Mouse (Mus musculus) forebrain, embryonic 15.5 days (tissue): ENCODE data around the gene Tab1. TPM values are rescaled to one million over a fixed set of nuclear protein-coding genes. Genes with fewer than 3 reads are reported as not detected.

Experiments used
- ATAC-seq: fragments of 200-750 bp; cut with Nextera tagmentation; replicated peaks from 2 replicates; pipeline ENCODE4 v1.8.0; 2017; ENCODE audit warnings: mild to moderate bottlenecking, moderate TSS enrichment, moderate library complexity
- H3K27ac ChIP-seq: fragments of 300-500 bp; sonication (generic); replicated peaks from 2 replicates; pipeline ENCODE4 v1.5.1; 2015; ENCODE audit warnings: mild to moderate bottlenecking, inconsistent platforms
- H3K27me3 ChIP-seq: fragments of 300-500 bp; sonication (generic); 2 replicates; pipeline ENCODE4 v1.6.1; 2015; ENCODE audit warnings: inconsistent platforms
- H3K36me3 ChIP-seq: fragments of 300-500 bp; sonication (generic); 2 replicates; pipeline ENCODE4 v1.6.1; 2015; ENCODE audit warnings: mild to moderate bottlenecking, inconsistent platforms
- H3K4me1 ChIP-seq: fragments of 300-500 bp; sonication (generic); 2 replicates; pipeline ENCODE4 v1.6.1; 2015; ENCODE audit warnings: inconsistent platforms
- H3K4me2 ChIP-seq: fragments of 300-500 bp; sonication (generic); replicated peaks from 2 replicates; pipeline ENCODE4 v1.6.1; 2015; ENCODE audit warnings: mild to moderate bottlenecking, inconsistent platforms
- H3K4me3 ChIP-seq: fragments of 300-500 bp; sonication (generic); 2 replicates; pipeline ENCODE4 v1.5.1; 2015; ENCODE audit warnings: mild to moderate bottlenecking, inconsistent platforms
- H3K9ac ChIP-seq: fragments of 300-500 bp; sonication (generic); replicated peaks from 2 replicates; pipeline ENCODE4 v1.6.1; 2015; ENCODE audit warnings: mild to moderate bottlenecking, inconsistent platforms
- H3K9me3 ChIP-seq: fragments of 300-500 bp; sonication (generic); 2 replicates; pipeline ENCODE4 v1.6.1; 2016; ENCODE audit warnings: inconsistent platforms
- WGBS: fragments of 180-500 bp; shearing (Covaris S2); methylation state at CpG from one replicate; pipeline ENCODE4 v1.1.7; 2015; ENCODE audit warnings: mixed read lengths; 5-methylcytosine and 5-hydroxymethylcytosine counted together
- polyA plus RNA-seq: library from polyadenylated mRNA; unstranded; fragments of >200 nt; fragmentation: Nextera tagmentation; extraction: Ambion mirVana; gene quantifications from 2 replicates; pipeline ENCODE4 v1.2.1, GENCODE M21; 2015

Tab1 gene
- polyA plus RNA-seq, 1 experiment from 2014 or later = 41.1 TPM

DNA sequence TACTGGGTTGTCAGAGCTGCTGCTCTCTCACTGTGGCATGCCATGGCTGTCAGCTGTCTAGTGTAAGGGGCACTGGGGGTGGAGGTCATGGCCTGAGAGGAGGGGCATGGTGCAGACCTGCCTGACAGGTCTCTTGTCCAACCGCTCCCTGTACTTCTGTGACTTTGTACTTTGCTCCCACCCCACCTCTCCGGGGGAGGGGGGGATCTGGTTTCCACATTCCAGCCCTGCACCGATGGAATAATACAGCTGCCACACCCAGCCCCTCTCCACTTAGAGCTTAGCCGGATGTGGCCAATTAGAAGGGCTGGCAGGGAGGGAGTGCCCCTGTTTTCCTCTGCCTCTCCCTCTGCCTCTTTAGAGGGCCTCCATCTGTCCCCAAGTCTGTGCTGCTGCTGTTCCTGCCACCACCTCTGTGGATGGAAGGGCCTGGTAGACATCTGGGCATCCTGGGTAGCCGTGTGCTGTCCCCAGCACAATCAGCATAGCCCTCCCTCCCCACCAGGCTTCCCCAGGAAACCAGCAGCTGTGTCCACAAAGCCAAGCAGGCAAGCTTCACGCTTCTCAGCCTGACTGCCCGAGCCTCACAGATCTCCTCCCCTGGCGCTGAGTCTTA is 26.5 kb downstream of the Tab1 start:
- H3K4me1 ChIP-seq = no peaks in the 10 kb centered on the region
- no peaks in the 10 kb centered on the region for H3K9me3 ChIP-seq
- H3K27ac ChIP-seq = no peak overlapping the region
- H3K4me3 ChIP-seq = no peak overlapping the region
- H3K9ac ChIP-seq = no peak overlapping the region
- H3K27me3 ChIP-seq = no peaks in the 10 kb centered on the region
- H3K36me3 ChIP-seq = peaks cover 66% of the 10 kb centered on the region
- ATAC-seq = no peak
- no peak overlapping the region for H3K4me2 ChIP-seq
- 59% methylated on average over 8 of the region's 8 CpGs for WGBS

DNA sequence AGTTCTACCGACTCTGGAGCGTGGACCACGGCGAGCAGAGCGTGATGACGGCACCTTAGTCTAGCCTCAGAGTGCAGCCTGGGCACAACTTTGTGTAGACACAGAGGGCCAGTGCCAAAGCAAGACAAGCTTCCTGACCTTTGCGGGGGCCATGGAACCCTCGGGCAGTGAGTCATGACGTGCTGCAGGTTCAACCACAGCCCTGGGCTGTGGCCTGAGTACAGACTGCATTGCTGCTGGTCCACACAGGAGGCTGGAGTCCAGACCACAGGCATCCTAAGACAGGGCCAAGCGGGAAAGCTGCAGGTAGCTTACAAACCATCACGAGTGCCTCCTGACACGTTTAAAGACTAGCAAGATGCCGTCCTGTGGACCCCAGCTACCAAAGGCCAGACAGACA is 27.3 kb downstream of the Tab1 start:
- Histone ChIP-seq H3K9me3 (no peaks in the 10 kb centered on the region), H3K36me3 (peaks cover 60% of the 10 kb centered on the region), H3K27ac (no peak overlapping the region), H3K9ac (no peak overlapping the region), H3K4me3 (no peak overlapping the region), H3K4me2 (no peak overlapping the region), H3K27me3 (no peaks in the 10 kb centered on the region), H3K4me1 (no peaks in the 10 kb centered on the region)
- WGBS = 96% methylated on average over 13 of the region's 13 CpGs
- ATAC-seq = no peak

DNA sequence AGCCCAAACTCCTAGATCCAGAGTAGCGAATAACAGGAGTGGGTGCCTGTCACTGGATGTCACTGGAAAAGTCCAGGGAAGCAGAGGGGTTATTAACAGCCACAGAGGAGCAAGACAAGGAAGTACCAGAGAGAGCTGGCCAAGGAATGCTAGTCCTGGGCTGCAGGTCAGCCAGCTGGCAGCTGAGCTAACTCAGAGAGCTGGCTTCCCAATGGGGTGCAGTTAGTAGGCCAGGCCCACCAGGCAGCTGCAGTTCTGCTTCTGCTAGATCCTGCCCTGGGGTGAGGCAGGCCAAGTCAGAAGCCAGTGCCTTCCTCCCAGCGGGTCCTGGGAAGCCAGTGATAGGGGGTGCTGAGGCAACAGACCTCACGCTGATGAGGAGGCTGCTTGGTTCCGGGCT is 27.8 kb downstream of the Tab1 start:
- Histone ChIP-seq H3K4me2 (no peak overlapping the region), H3K9ac (no peak overlapping the region), H3K27me3 (no peaks in the 10 kb centered on the region), H3K9me3 (no peaks in the 10 kb centered on the region), H3K27ac (no peak overlapping the region), H3K4me1 (no peaks in the 10 kb centered on the region), H3K4me3 (no peak overlapping the region), H3K36me3 (peaks cover 54% of the 10 kb centered on the region)
- WGBS = 90% methylated on average over 4 of the region's 4 CpGs
- no peak for ATAC-seq

DNA sequence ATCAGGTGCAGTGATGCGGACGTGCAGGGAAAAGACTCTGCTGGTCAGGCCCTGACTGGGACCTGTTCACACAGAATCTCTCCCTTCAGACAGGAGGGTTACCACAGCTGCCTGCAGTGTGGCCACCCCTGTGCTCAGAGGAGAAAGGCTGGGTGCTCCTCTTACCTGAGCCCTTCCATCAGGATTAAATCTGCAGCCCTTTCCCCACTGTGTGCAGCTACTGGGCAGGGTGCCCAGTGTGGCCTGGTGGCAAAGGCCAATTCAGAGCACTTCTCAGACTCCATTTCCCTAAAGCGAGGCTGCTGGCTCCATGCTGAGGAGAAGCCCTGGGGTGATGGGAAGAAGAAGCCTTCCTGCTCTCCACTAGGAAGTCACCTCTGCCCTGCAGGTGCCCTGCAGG is 28.3 kb downstream of the Tab1 start:
- H3K4me1 ChIP-seq = no peaks in the 10 kb centered on the region
- no peaks in the 10 kb centered on the region for H3K27me3 ChIP-seq
- WGBS = 88% methylated on average over 3 of the region's 3 CpGs
- H3K4me3 ChIP-seq = no peak overlapping the region
- no peak for ATAC-seq
- no peak overlapping the region for H3K4me2 ChIP-seq
- H3K36me3 ChIP-seq = peaks cover 50% of the 10 kb centered on the region
- H3K9ac ChIP-seq = no peak overlapping the region
- no peak overlapping the region for H3K27ac ChIP-seq
- H3K9me3 ChIP-seq = no peaks in the 10 kb centered on the region

DNA sequence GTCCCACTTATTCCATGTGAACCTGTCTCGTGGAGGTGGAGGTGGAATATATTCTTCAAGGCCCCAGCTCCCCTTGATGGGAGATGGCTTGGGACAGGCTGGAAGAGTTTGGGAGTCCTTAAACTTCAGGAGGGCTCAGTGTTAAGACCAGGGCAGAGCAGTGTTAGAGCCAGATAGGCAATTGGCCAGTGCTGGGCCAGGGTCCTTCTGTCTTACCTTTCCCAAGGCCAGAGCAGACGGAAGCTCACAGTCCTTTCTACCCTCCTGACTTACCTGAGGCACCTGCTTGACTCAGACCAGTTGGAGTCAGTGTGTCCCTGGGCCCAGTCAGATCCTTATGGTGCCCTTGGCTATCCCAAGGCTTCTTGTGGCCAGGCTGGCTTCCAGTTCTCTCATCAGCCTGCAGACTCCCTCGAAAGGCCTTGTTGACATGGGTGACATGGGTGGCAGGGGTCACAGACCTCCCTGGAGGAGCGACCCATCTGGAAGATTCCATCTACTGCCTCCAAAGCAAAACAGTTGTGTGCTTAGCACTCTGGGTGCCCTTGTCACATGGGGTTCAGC is 29.6 kb downstream of the Tab1 start:
- Histone ChIP-seq H3K27me3 (no peaks in the 10 kb centered on the region), H3K36me3 (peaks cover 37% of the 10 kb centered on the region), H3K27ac (no peak overlapping the region), H3K4me3 (no peak overlapping the region), H3K9me3 (no peaks in the 10 kb centered on the region), H3K4me2 (no peak overlapping the region), H3K4me1 (no peaks in the 10 kb centered on the region), H3K9ac (no peak overlapping the region)
- WGBS = 91% methylated on average over 4 of the region's 4 CpGs
- ATAC-seq = no peak

DNA sequence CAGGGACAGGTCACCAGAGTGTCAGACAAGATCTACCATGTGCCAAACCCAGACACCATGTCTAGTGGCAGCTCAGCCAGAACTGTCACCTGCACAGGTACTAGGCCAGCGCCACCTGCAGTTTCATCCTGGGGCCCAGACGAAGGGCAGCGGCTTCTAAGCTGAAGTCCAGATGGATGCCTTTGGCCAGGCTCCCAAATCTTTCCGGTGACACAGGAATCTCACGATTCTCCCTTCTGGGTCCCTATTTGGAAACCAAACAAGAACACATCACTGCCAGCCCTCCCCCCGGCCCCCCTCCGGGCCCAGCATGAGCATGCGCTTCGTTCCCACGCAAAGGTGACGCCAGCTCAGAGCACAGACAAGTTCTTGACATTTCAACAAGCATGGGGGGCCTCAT is 30.3 kb downstream of the Tab1 start:
- Histone ChIP-seq H3K9ac (no peak overlapping the region), H3K4me3 (no peak overlapping the region), H3K27me3 (no peaks in the 10 kb centered on the region), H3K36me3 (peaks cover 30% of the 10 kb centered on the region), H3K9me3 (no peaks in the 10 kb centered on the region), H3K4me1 (no peaks in the 10 kb centered on the region), H3K27ac (no peak overlapping the region), H3K4me2 (no peak overlapping the region)
- 73% methylated on average over 11 of the region's 11 CpGs for WGBS
- ATAC-seq = no peak

DNA sequence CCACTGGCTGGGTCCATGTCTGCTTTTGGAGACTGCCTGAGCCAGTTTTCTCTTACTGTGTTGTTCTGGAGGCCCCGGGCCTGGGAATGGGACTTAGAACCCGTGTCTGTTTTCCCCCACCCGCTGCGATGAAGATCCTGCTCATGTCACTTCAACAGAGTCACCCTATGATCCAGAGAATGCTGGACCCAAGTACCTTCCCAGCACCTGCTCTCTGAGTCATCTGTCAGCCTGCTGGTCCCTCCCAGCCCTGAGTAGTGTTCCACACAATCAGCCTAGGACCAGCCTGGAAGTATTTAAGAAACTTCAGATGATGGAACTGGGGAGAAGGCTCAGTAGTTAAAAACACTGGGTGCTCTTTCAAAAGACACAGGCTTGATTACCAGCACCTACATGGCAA is 30.8 kb downstream of the Tab1 start:
- no peaks in the 10 kb centered on the region for H3K4me1 ChIP-seq
- H3K27ac ChIP-seq = no peak overlapping the region
- no peak overlapping the region for H3K9ac ChIP-seq
- no peak overlapping the region for H3K4me3 ChIP-seq
- H3K9me3 ChIP-seq = no peaks in the 10 kb centered on the region
- H3K27me3 ChIP-seq = no peaks in the 10 kb centered on the region
- ATAC-seq = no peak
- no peak overlapping the region for H3K4me2 ChIP-seq
- peaks cover 25% of the 10 kb centered on the region for H3K36me3 ChIP-seq
- 84% methylated on average over 4 of the region's 4 CpGs for WGBS

DNA sequence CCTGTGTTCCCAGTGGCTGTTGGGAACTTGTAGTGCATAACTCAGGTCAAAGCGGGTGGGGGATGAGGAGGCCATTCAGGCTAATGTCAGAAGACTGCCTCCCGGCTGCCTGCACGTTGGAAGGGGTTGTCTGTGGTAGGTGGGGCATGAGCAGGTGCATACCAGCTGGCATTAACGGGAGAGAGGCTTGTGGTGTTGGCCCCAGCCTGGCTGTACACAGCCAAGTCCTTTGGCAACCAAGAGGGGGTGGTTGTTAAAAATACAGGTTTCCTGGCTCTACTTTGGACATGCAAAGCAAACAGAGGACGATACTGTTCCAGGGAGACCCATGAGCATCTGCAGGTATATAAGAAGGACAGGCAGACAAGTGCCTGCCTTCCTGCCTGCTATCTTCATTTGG is 32.5 kb downstream of the Tab1 start:
- ATAC-seq = no peak
- peaks cover 15% of the 10 kb centered on the region for H3K36me3 ChIP-seq
- H3K4me1 ChIP-seq = no peaks in the 10 kb centered on the region
- H3K27ac ChIP-seq = no peak overlapping the region
- H3K4me2 ChIP-seq = no peak overlapping the region
- no peak overlapping the region for H3K4me3 ChIP-seq
- 47% methylated on average over 5 of the region's 5 CpGs for whole genome bisulfite sequencing
- no peaks in the 10 kb centered on the region for H3K27me3 ChIP-seq
- H3K9ac ChIP-seq = no peak overlapping the region
- H3K9me3 ChIP-seq = no peaks in the 10 kb centered on the region

DNA sequence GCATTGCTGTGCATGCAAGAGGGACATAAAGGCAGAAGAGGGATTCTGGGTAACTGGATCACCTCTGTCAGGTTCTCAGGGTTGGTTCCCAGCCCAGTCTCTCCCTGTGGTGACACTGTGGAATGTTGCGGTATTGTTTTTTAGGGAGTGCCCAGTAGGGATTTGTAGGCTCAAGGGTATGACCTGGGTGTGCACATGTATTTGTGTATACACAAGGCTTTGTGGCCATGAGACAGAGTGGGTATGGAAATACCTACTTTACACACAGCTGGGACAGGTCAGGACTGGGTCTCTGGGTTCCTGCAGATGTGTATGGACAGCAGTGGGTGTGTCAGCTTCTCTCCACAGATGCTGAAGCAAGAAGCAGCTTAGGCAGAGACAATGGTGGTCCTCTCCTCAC is 36.6 kb downstream of the Tab1 start:
- H3K9me3 ChIP-seq = no peaks in the 10 kb centered on the region
- no peaks in the 10 kb centered on the region for H3K27me3 ChIP-seq
- no peak overlapping the region for H3K9ac ChIP-seq
- no peak overlapping the region for H3K4me2 ChIP-seq
- no peak overlapping the region for H3K27ac ChIP-seq
- no peak for ATAC-seq
- 85% methylated on average over 1 of the region's 1 CpGs for WGBS
- no peaks in the 10 kb centered on the region for H3K36me3 ChIP-seq
- peaks cover 11% of the 10 kb centered on the region for H3K4me1 ChIP-seq
- no peak overlapping the region for H3K4me3 ChIP-seq

DNA sequence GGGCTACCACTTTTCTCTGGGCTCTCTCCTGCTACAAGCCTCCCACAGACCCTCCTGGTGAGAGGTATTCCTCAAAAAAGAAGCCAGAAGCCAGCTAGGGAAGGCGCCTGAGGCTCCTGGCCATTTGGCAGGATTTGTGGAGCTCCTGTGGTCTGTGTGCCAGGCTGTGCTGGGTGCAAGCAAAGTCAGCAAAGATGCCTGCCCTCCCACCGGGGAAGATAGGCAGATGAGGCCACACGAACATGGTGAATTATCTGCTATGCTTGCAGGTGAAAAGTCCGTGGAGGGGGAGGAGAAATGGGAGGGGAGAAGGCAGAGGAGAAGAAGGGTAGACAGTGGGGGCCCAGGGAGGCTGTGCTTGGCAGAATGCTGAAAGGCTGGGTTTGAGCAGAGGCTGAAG is 37.4 kb downstream of the Tab1 start:
- no peaks in the 10 kb centered on the region for H3K9me3 ChIP-seq
- H3K4me1 ChIP-seq = peaks cover 20% of the 10 kb centered on the region
- no peaks in the 10 kb centered on the region for H3K36me3 ChIP-seq
- ATAC-seq = no peak
- H3K4me3 ChIP-seq = no peak overlapping the region
- H3K9ac ChIP-seq = no peak overlapping the region
- H3K4me2 ChIP-seq = no peak overlapping the region
- H3K27me3 ChIP-seq = no peaks in the 10 kb centered on the region
- no peak overlapping the region for H3K27ac ChIP-seq
- WGBS = 53% methylated on average over 4 of the region's 4 CpGs

DNA sequence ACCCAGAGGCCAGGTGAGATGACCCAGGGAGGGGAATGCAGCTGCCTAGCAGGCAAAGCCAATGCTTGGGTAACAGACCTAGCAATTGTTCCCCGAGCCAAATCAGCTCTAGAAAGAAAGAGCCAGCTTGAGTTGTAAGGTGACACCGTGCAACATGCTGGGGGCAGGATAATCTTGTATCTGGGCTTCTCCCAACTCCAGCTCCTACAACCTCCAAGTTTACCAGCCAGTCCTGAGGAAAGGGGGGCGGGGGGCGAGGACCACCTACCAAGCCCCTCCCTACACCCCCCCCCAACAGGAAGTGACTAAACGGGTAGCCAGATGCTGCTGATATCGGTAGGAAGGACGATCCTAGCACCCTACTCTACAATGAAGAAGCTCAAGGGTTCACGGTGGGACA is 38.4 kb downstream of the Tab1 start:
- 11% methylated on average over 8 of the region's 8 CpGs for WGBS
- H3K27me3 ChIP-seq = no peaks in the 10 kb centered on the region
- no peaks in the 10 kb centered on the region for H3K9me3 ChIP-seq
- H3K4me2 ChIP-seq = no peak overlapping the region
- H3K4me1 ChIP-seq = peaks cover 29% of the 10 kb centered on the region
- no peaks in the 10 kb centered on the region for H3K36me3 ChIP-seq
- no peak overlapping the region for H3K9ac ChIP-seq
- ATAC-seq = no peak
- H3K27ac ChIP-seq = no peak overlapping the region
- no peak overlapping the region for H3K4me3 ChIP-seq

DNA sequence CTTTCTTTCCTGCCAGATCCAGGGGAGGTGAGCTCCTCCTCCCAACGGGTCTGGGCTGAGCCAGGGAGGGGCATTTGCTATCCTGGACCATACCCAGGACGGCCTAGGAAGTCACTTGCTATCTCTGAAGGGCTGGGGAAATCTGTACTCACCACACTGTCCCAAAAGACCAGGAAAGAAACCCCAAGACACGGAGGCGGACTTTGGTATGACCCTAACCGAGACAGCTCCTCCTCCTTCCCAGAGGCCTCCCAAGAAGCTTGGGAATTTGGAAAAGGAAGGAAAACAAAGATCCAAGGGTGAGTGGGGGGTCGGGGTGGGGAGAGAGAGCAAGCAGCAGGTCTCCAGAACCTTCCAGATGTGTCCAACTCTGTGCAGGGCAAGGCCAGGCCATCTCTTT is 38.9 kb downstream of the Tab1 start:
- Histone ChIP-seq H3K9me3 (no peaks in the 10 kb centered on the region), H3K36me3 (no peaks in the 10 kb centered on the region), H3K4me1 (peaks cover 30% of the 10 kb centered on the region), H3K4me2 (no peak overlapping the region), H3K27ac (no peak overlapping the region), H3K9ac (no peak overlapping the region), H3K27me3 (no peaks in the 10 kb centered on the region), H3K4me3 (no peak overlapping the region)
- ATAC-seq = no peak
- WGBS = 28% methylated on average over 6 of the region's 6 CpGs
